Mouse (Mus musculus): ENCODE measurements around the gene Pts.

The Pts gene

DNA sequence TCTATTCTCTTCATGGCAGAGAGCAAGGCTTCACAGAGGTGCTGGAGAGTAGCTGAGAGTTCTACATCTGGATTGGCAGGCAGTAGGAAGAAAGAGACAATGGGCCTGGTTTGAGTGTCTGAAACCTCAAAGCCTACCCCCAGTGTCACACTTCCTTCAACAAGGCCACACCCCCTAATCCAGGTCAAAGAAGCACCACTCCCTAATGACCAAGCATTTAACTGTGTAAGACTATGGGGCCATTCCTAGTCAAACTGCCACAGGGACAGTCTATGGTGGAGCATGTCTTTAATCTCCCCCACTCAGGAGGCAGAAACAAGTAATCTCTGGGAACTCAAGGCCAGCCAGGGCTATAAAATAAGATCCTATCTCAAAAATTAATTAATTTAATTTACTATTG is 37.7 kb downstream of the Pts start:
- no peak for DNase-seq (ENCODE audit: low spot score)

GRCm38 (mm10) chr9:50485521-50485920 is 43.0 kb downstream of the Pts start:
- DNase-seq (ENCODE audit: low spot score) = no peak

DNA sequence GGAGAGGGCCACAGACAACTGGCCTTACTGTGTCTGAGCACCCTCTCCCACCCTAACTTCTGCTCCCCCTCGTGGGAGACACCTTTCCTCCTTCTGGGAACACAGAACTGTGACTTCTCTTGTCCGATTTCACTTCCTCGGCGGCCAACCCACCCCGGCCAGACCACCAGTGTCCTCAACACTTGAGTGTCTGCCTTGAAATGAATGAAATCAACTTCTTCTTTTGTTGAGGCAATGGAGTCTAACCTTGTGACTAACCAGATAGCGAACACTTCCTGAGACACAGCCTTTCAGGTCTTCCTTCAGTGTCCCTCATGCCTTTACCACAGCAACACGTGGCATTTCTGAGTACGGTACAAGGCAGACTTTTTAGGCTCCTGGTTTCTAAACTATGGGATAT is 45.8 kb downstream of the Pts start:
- DNase-seq (ENCODE audit: low spot score) = no peak

DNA sequence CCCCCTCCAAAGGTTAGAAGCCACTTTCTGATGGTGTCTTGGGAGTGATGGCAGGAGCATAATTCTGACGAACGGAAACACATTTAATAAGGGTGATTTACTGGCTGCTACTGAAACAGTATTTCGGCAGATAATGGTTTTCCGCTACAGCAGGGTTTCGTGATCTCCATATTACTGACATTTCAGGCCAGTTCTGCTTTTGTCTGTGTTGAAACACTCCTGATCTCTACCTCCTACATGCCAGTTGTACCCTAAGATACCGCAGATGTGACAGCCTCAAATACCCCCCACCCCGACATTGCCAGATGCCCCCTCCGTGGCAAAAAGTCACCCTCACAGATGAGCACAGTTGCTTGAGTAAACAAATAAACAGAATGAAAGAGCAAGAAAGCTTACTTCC is 49.0 kb downstream of the Pts start:
- no peak for DNase-seq (ENCODE audit: low spot score)

DNA sequence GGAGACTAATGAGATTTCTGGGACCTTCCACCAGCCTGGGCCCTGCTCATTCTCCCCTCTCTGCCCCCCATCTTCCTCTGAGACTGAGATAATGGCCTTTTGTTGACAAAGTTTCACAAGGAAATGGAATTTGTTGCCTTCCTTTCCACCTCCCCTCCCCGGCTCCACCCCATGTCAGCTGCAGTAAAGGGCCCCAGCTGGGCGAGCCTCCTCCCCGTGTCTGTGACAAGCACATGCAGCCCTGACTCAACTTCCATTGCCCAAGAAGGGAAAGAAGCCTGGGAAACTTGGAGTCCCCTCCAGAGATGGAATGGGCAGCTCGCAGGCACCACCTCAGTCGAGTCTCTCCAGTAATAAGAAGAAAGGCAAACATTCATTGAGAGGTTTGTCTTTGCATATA is 49.7 kb downstream of the Pts start:
- DNase-seq (ENCODE audit: low spot score) = no peak

- no peak for DNase-seq (ENCODE audit: low spot score)
These were observed 51.3 kb downstream of the Pts start for GRCm38 (mm10) chr9:50477270-50477669.

- no peak for DNase-seq (ENCODE audit: low spot score)
These were observed 51.9 kb downstream of the Pts start for GRCm38 (mm10) chr9:50476651-50477050.

DNA sequence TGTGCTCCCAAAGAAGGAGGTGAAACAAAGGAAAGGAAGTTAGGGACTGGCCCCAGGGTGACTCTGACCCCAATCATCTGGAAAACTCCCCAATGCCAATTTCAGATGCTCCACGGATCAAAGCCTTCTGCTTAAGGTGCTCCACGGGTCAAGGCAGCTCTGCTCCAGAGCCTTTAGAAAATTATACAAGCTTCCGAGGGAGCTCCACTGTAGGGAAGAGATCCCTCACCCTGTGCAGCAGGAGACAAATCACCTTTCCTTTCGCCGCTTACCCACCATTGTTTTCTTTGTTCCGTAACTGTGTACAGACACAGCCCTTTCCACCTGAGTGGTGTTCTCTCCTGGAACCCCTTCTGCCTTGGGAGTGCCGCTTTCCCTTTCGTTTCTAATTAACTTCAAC is 52.8 kb downstream of the Pts start:
- DNase-seq (ENCODE audit: low spot score) = no peak

GRCm38 (mm10) chr9:50475318-50475717 is 53.2 kb downstream of the Pts start:
- DNase-seq (ENCODE audit: low spot score) = no peak

Data from testis, postnatal 14 days (tissue).